Mouse (Mus musculus): ENCODE data around the gene Itgax. TPM values are rescaled to one million over a fixed set of nuclear protein-coding genes. Genes with fewer than 3 reads are reported as not detected.

Gene Itgax
- not detected in 2 replicates for polyA plus RNA-seq (2016; fragmentation: Nextera tagmentation; extraction: Ambion mirVana)

DNA sequence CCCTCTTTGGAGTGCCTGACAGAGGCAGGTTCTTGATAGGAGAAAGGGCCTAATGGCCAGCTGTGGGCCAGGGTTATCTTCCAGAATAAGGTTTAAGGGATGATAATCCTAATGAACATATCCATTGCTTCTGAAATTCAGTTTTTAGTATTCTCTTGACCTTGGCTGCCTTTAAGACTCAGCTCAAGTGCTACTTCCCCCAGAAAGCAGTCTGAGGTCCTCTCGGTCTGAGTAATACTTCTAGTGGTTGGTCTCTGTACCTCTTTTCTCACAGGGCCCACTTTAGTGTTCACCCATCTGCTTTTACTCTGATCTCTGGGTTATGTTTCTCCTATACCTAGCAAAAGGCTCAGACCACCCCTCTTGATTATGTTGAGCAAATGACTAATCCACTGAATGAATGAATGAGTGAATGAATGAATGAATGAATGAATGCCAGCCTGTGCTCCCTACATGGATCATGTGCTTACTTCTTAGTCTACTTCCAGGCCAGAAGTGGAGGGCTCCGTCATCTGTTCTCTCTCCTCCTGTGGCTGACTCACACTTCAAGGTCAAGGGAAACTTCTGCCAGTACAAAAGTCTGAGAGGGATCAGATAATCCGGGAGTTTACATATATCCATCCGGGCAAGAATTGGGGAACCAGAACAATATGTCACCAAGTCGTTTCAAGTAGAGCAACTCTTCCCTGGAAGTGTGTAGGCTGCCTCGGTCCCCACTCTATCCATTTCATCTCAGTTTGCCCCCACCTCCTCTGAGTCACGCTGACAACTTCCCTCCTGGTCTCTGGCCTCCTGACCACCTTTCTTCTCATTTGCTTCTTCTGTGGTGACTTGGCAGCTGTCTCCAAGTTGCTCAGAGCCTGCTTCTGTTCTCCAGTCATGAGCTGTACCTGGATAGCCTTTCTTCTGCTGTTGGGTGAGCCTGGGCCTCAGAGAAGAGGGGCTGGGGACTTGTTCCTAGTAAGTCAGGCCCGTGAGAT, at the start of gene Itgax:
Itgax (plus strand) TSS at position 807 of the 980 bp plus-strand sequence.
- no peaks in the 10 kb centered on the region for H3K27me3 ChIP-seq (replicated peaks)
- H3K27ac ChIP-seq, result no peak within 1 kb of the TSS
- H3K9ac ChIP-seq, result no peak within 1 kb of the TSS
- H3K36me3 ChIP-seq, result no peaks in the 10 kb centered on the region
- no peak within 1 kb of the TSS for H3K4me3 ChIP-seq
- no peaks in the 10 kb centered on the region for H3K9me3 ChIP-seq
- WGBS, result 88% methylated on average over 8 of the region's 8 CpGs
- ATAC-seq (ENCODE audit: low FRiP score, low read depth), result no peak
- H3K4me2 ChIP-seq (replicated peaks), result no peak within 1 kb of the TSS
- no peaks in the 10 kb centered on the region for H3K4me1 ChIP-seq

DNA sequence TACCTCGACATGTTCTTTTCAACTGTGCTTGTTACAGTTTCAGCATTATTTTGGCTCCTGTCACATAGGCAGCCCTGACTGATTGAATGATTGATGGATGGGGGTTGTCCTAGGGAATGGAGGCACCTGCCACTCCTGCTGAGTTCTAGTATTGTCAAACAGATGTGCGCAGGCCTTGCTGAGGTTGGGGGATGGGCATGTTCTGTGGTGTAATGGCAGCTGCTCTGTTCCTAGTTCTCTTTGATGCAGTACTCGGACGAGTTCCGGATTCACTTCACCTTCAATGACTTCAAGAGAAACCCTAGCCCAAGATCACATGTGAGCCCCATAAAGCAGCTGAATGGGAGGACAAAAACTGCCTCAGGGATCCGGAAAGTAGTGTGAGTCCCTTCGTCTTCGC, 49.3 kb upstream of the Itgax start:
- WGBS, result 69% methylated on average over 8 of the region's 8 CpGs
- no peaks in the 10 kb centered on the region for H3K36me3 ChIP-seq
- ATAC-seq (ENCODE audit: low FRiP score, low read depth), result no peak

DNA sequence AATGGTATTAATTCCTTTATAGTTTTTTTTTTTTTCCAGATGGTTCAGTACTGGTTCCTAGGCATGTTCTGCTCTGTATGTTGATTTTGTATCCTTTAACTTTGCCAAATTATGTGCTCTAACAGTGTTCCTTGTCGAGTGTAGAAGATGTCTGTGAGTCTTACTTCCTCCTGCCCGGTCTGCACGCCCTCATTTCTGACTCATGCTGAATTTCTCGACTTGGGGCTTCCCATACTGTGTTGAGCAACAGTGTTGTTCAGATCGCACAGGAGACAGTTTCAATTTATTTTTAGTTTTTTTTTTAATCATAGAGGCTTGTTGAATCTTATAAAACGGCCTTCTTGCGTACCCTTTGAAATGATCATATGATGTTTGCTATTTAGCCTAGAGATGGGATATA, 40.2 kb upstream of the Itgax start:
- no peak for ATAC-seq (ENCODE audit: low FRiP score, low read depth)
- H3K9me3 ChIP-seq, result no peaks in the 10 kb centered on the region
- no peak overlapping the region for H3K9ac ChIP-seq
- H3K4me1 ChIP-seq, result no peaks in the 10 kb centered on the region
- no peak overlapping the region for H3K27ac ChIP-seq
- H3K4me3 ChIP-seq, result no peak overlapping the region
- no peaks in the 10 kb centered on the region for H3K27me3 ChIP-seq (replicated peaks)
- no peak overlapping the region for H3K4me2 ChIP-seq (replicated peaks)
- H3K36me3 ChIP-seq, result no peaks in the 10 kb centered on the region
- WGBS, result 87% methylated on average over 7 of the region's 7 CpGs

More for the DNA sequence above, 49.3 kb upstream of the Itgax start:
- Histone ChIP-seq H3K27ac (no peak overlapping the region), H3K27me3 (replicated peaks) (no peaks in the 10 kb centered on the region), H3K9me3 (no peaks in the 10 kb centered on the region), H3K9ac (no peak overlapping the region), H3K4me3 (no peak overlapping the region), H3K4me2 (replicated peaks) (no peak overlapping the region), H3K4me1 (no peaks in the 10 kb centered on the region)

- H3K9ac ChIP-seq, result no peak overlapping the region
- no peak overlapping the region for H3K4me3 ChIP-seq
- 83% methylated on average over 1 of the region's 1 CpGs for WGBS
- H3K27me3 ChIP-seq (replicated peaks), result no peaks in the 10 kb centered on the region
- H3K27ac ChIP-seq, result no peak overlapping the region
- H3K9me3 ChIP-seq, result no peaks in the 10 kb centered on the region
- ATAC-seq (ENCODE audit: low FRiP score, low read depth), result no peak
- H3K36me3 ChIP-seq, result no peaks in the 10 kb centered on the region
- no peaks in the 10 kb centered on the region for H3K4me1 ChIP-seq
- H3K4me2 ChIP-seq (replicated peaks), result no peak overlapping the region
Measured at GRCm38 (mm10) chr7:128098135-128098534, 31.2 kb upstream of the Itgax start.

DNA sequence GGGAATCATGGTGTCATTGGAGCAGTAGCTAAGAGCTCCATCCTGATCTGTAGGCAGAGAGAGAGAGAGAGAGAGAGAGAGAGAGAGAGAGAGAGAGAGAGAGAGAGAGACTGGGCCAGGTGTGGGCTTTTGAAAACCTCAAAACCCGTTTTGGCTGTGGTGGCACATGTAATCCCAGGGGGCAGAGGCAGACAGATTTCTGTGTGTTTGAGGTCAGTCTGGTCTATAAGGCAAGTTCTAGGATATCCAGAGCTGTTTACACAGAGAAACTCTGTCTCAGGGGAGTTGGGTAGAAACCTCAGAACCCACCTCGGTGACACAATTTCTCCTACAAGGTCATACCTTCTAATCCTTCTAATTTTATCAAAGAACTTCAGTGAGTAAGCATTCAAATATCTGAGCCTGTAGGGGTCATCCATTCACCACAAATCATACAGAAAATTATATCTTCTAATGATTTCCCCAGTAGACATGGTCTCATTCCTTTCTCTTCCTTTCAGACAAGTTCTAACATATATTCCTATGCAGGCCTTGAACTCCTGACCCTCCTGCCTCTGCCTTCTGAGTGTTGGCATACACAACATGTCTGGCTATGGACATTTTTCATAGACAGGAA, 28.5 kb upstream of the Itgax start:
- H3K4me1 ChIP-seq, result no peaks in the 10 kb centered on the region
- WGBS, result 92% methylated on average over 2 of the region's 2 CpGs
- no peak overlapping the region for H3K4me2 ChIP-seq (replicated peaks)
- H3K4me3 ChIP-seq, result no peak overlapping the region
- H3K9me3 ChIP-seq, result no peaks in the 10 kb centered on the region
- H3K27me3 ChIP-seq (replicated peaks), result no peaks in the 10 kb centered on the region
- H3K9ac ChIP-seq, result no peak overlapping the region
- H3K36me3 ChIP-seq, result no peaks in the 10 kb centered on the region
- no peak overlapping the region for H3K27ac ChIP-seq
- no peak for ATAC-seq (ENCODE audit: low FRiP score, low read depth)

DNA sequence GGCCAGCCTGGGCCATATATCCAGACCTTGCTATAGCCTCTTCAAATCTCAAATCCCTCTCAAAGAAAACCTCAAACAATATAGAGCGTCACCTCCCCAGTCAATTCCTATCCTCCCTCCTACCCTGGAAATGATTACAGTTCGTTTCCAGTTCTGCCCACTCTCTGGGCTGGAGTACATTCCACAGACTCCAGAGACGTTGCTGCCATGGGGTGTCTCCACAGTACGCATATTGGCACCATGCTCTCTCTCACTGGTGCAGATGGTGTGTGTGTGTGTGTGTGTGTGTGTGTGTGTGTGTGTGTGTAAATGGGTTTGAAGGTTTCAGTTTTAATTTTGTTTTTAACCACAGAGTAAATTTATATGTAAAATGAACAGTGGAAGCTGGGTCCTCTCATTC, 24.1 kb upstream of the Itgax start:
- ATAC-seq (ENCODE audit: low FRiP score, low read depth), result no peak
- WGBS, result 80% methylated on average over 4 of the region's 4 CpGs
- H3K36me3 ChIP-seq, result no peaks in the 10 kb centered on the region
- no peaks in the 10 kb centered on the region for H3K4me1 ChIP-seq
- H3K27ac ChIP-seq, result no peak overlapping the region
- H3K4me2 ChIP-seq (replicated peaks), result no peak overlapping the region
- H3K27me3 ChIP-seq (replicated peaks), result no peaks in the 10 kb centered on the region
- no peak overlapping the region for H3K4me3 ChIP-seq
- no peak overlapping the region for H3K9ac ChIP-seq
- H3K9me3 ChIP-seq, result no peaks in the 10 kb centered on the region

DNA sequence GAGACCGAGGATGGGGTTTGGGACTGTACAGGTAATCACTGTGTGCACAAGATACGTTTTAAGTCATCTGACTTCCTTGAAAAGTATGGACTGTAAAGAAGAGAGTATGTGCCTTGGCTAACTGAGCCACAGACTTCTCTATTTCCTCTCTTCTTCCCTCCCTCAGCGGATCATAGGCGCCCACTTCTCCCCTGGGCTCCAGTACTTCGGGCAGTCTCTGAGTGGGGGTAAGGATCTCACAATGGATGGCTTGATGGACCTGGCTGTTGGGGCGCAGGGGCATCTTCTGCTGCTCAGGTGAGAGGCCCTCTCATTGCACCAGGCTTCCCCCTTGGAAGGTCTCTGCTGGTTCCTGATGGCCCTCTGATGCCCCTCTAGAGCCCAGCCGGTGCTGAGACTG, 21.9 kb upstream of the Itgax start:
- H3K9me3 ChIP-seq, result no peaks in the 10 kb centered on the region
- no peak overlapping the region for H3K9ac ChIP-seq
- no peaks in the 10 kb centered on the region for H3K36me3 ChIP-seq
- no peaks in the 10 kb centered on the region for H3K4me1 ChIP-seq
- no peak overlapping the region for H3K4me3 ChIP-seq
- WGBS, result 92% methylated on average over 7 of the region's 7 CpGs
- no peak overlapping the region for H3K4me2 ChIP-seq (replicated peaks)
- H3K27me3 ChIP-seq (replicated peaks), result no peaks in the 10 kb centered on the region
- no peak for ATAC-seq (ENCODE audit: low FRiP score, low read depth)
- no peak overlapping the region for H3K27ac ChIP-seq

- Histone ChIP-seq H3K27me3 (replicated peaks) (no peaks in the 10 kb centered on the region), H3K9me3 (no peaks in the 10 kb centered on the region), H3K4me2 (replicated peaks) (no peak overlapping the region), H3K9ac (no peak overlapping the region), H3K36me3 (no peaks in the 10 kb centered on the region), H3K27ac (no peak overlapping the region), H3K4me3 (no peak overlapping the region), H3K4me1 (no peaks in the 10 kb centered on the region)
- ATAC-seq (ENCODE audit: low FRiP score, low read depth), result no peak
- 70% methylated on average over 2 of the region's 2 CpGs for WGBS
Measured at GRCm38 (mm10) chr7:128110314-128110713, 19.0 kb upstream of the Itgax start.

GRCm38 (mm10) chr7:128112131-128112530, 17.2 kb upstream of the Itgax start:
- no peaks in the 10 kb centered on the region for H3K9me3 ChIP-seq
- no peaks in the 10 kb centered on the region for H3K36me3 ChIP-seq
- 88% methylated on average over 11 of the region's 11 CpGs for WGBS
- H3K27me3 ChIP-seq (replicated peaks), result no peaks in the 10 kb centered on the region
- no peak overlapping the region for H3K27ac ChIP-seq
- no peak for ATAC-seq (ENCODE audit: low FRiP score, low read depth)
- H3K4me2 ChIP-seq (replicated peaks), result no peak overlapping the region
- H3K4me3 ChIP-seq, result no peak overlapping the region
- H3K4me1 ChIP-seq, result no peaks in the 10 kb centered on the region
- H3K9ac ChIP-seq, result no peak overlapping the region

DNA sequence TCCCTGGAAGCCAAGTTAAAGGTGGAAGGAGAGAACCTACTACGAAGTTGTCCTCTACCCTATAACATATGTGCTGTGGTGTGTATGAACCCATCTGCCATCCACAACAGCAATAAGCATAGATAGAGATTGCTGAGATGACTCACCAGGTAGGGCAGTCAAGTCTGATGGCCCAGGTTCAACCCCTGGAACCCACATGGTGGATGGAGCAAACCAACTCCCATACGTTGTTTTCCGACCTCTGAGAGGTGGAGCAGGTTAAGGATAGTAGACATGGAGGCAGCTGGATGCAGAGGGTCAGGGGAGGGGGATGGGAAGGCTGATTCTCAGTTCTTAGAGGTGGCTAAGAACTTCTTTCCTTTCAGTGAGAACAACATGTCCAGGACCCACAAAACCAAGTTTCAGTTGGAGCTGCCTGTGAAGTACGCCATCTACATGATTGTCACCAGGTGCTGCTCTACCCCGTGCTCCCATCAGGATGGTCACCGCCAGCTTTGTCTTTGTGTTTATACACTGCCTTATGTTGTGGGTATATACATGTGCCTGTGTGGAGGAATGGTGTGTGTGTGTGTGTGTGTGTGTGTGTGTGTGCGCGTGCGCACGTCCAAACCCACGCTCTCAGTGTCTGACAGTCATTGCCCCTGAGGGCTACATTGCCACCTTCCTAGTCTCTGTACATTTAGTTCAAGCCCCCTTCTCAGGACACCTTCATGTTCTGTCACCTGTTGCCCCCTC, 14.8 kb upstream of the Itgax start:
- Histone ChIP-seq H3K27ac (no peak overlapping the region), H3K9me3 (no peaks in the 10 kb centered on the region), H3K36me3 (no peaks in the 10 kb centered on the region), H3K4me2 (replicated peaks) (no peak overlapping the region), H3K9ac (no peak overlapping the region), H3K4me1 (no peaks in the 10 kb centered on the region), H3K27me3 (replicated peaks) (no peaks in the 10 kb centered on the region), H3K4me3 (no peak overlapping the region)
- WGBS, result 90% methylated on average over 11 of the region's 11 CpGs
- ATAC-seq (ENCODE audit: low FRiP score, low read depth), result no peak

DNA sequence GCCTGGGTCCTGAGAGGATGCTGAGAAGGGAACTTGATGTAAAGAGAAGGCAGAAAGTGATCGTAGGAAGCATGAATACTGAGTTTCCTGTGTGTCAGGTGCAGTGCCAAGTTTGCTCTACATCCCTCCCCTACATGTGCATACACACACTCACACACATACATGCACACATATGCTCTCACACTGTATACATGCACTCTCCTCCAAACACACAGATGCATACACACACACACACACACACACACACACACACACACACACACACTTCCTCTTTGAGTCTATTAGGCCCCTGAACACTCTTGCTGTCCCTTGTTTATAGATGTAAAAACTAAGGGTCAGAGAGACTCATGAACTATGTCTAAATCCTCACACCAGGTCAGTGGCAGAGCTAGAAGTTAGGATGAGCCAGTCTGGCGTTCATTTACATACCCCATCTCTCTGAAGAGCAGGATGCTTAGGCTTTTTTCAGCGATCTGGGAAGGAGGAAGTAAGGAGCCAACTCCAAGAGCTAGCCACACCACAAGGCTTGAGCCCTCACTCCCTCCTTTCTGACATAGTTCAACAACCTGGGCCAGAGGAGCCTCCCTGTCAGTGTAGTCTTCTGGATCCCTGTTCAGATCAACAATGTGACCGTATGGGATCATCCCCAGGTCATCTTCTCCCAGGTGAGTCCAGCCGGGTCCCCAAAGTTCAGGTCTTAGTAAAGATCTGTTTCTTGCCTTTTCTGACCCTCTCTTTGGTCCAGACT, 14.0 kb upstream of the Itgax start:
- Histone ChIP-seq H3K4me3 (no peak overlapping the region), H3K4me2 (replicated peaks) (no peak overlapping the region), H3K36me3 (no peaks in the 10 kb centered on the region), H3K27me3 (replicated peaks) (no peaks in the 10 kb centered on the region), H3K9ac (no peak overlapping the region), H3K9me3 (no peaks in the 10 kb centered on the region), H3K4me1 (no peaks in the 10 kb centered on the region), H3K27ac (no peak overlapping the region)
- no peak for ATAC-seq (ENCODE audit: low FRiP score, low read depth)
- 85% methylated on average over 5 of the region's 5 CpGs for WGBS

GRCm38 (mm10) chr7:128116396-128116795, 13.0 kb upstream of the Itgax start:
- no peak overlapping the region for H3K9ac ChIP-seq
- WGBS, result 94% methylated on average over 5 of the region's 5 CpGs
- ATAC-seq (ENCODE audit: low FRiP score, low read depth), result no peak

More at GRCm38 (mm10) chr7:128116396-128116795, 13.0 kb upstream of the Itgax start:
- no peak overlapping the region for H3K4me3 ChIP-seq
- no peaks in the 10 kb centered on the region for H3K36me3 ChIP-seq
- no peaks in the 10 kb centered on the region for H3K9me3 ChIP-seq
- no peak overlapping the region for H3K4me2 ChIP-seq (replicated peaks)
- no peaks in the 10 kb centered on the region for H3K4me1 ChIP-seq
- no peaks in the 10 kb centered on the region for H3K27me3 ChIP-seq (replicated peaks)
- H3K27ac ChIP-seq, result no peak overlapping the region

Measured in neural tube, embryonic 12.5 days (tissue).